Mouse (Mus musculus) spleen, embryonic (tissue): Measurements from ENCODE around the gene Myf6.

ENCODE experiments used
- CTCF ChIA-PET: fragments of 350-600 bp; sonication (Branson Sonifier 250); formaldehyde crosslinking; loops from one replicate; lab custom pipeline; 2022; lab: Charles Lee

Gene Myf6

GRCm38 (mm10) chr10:107494568-107494967 lies at the start of gene Myf6:
TSS of gene Myf6 (minus strand) at chr10:107494737.
- CTCF ChIA-PET: no interaction called here

- CTCF ChIA-PET: no interaction called here
Measured at GRCm38 (mm10) chr10:107543026-107543425, 48.5 kb upstream of the Myf6 start.

- CTCF ChIA-PET: no interaction called here
Measured at GRCm38 (mm10) chr10:107528758-107529157, 34.2 kb upstream of the Myf6 start.

- CTCF ChIA-PET: no interaction called here
Measured at GRCm38 (mm10) chr10:107519216-107519615, 24.7 kb upstream of the Myf6 start.

- CTCF ChIA-PET: no interaction called here
Measured at GRCm38 (mm10) chr10:107516641-107517040, 22.1 kb upstream of the Myf6 start.

- CTCF ChIA-PET: no interaction called here
Measured at GRCm38 (mm10) chr10:107514735-107515134, 20.2 kb upstream of the Myf6 start.

GRCm38 (mm10) chr10:107506397-107506796 lies 11.9 kb upstream of the Myf6 start:
- CTCF ChIA-PET: no interaction called here

- CTCF ChIA-PET: no interaction called here
Measured at GRCm38 (mm10) chr10:107503430-107503829, 8.9 kb upstream of the Myf6 start.

GRCm38 (mm10) chr10:107502193-107502592 lies 7.7 kb upstream of the Myf6 start:
- CTCF ChIA-PET: no interaction called here

GRCm38 (mm10) chr10:107499656-107500055 lies 5.1 kb upstream of the Myf6 start:
- CTCF ChIA-PET: no interaction called here

- CTCF ChIA-PET: no interaction called here
Measured at GRCm38 (mm10) chr10:107496402-107496801, 1.9 kb upstream of the Myf6 start.

GRCm38 (mm10) chr10:107493580-107494474 lies 710 bp downstream of the Myf6 start:
- CTCF ChIA-PET: no interaction called here

GRCm38 (mm10) chr10:107492867-107493579 lies 1.5 kb downstream of the Myf6 start:
- CTCF ChIA-PET: no interaction called here

GRCm38 (mm10) chr10:107488654-107489315 lies 5.8 kb downstream of the Myf6 start:
- CTCF ChIA-PET: no interaction called here

GRCm38 (mm10) chr10:107486770-107487169 lies 7.8 kb downstream of the Myf6 start:
- CTCF ChIA-PET: interaction anchor here (0.6 kb wide), 1 partner anchor 87 kb away, joined by 4 read pairs; no protein-coding TSS in a partner anchor

- CTCF ChIA-PET: no interaction called here
Measured at GRCm38 (mm10) chr10:107485870-107486269, 8.7 kb downstream of the Myf6 start, which contains the start of gene Myf5. TSS of gene Myf5 (minus strand) at chr10:107486134.

GRCm38 (mm10) chr10:107484050-107484449 lies 10.5 kb downstream of the Myf6 start:
- CTCF ChIA-PET: no interaction called here

- CTCF ChIA-PET: no interaction called here
Measured at GRCm38 (mm10) chr10:107473497-107473896, 21.0 kb downstream of the Myf6 start.

- CTCF ChIA-PET: no interaction called here
Measured at GRCm38 (mm10) chr10:107471712-107472111, 22.8 kb downstream of the Myf6 start.

GRCm38 (mm10) chr10:107467819-107468218 lies 26.7 kb downstream of the Myf6 start:
- CTCF ChIA-PET: no interaction called here

GRCm38 (mm10) chr10:107449496-107450330 lies 44.8 kb downstream of the Myf6 start:
- CTCF ChIA-PET: no interaction called here
